Mouse (Mus musculus) right cerebral cortex, postnatal 36 days (tissue): ENCODE data around the gene 1500009C09Rik.

Source experiments
- DNase-seq, 2 experiments: peaks; one replicate each; pipeline ENCODE4 v3.0.0; 2022; ENCODE audit warnings: low spot score in 2 of 2, mixed read lengths in 1 of 2

Gene 1500009C09Rik

GRCm38 (mm10) chr15:82252097-82252496 is at the start of gene 1500009C09Rik:
Gene 1500009C09Rik, plus strand, starts transcription at chr15:82252397.
- DNase-seq = no peak

- no peak for DNase-seq
Measured at GRCm38 (mm10) chr15:82203090-82203489, 49.1 kb upstream of the 1500009C09Rik start.

GRCm38 (mm10) chr15:82203611-82204351 is 48.4 kb upstream of the 1500009C09Rik start:
- DNase-seq = no peak

- no peak for DNase-seq
Measured at GRCm38 (mm10) chr15:82204680-82205371, 47.4 kb upstream of the 1500009C09Rik start.

DNA sequence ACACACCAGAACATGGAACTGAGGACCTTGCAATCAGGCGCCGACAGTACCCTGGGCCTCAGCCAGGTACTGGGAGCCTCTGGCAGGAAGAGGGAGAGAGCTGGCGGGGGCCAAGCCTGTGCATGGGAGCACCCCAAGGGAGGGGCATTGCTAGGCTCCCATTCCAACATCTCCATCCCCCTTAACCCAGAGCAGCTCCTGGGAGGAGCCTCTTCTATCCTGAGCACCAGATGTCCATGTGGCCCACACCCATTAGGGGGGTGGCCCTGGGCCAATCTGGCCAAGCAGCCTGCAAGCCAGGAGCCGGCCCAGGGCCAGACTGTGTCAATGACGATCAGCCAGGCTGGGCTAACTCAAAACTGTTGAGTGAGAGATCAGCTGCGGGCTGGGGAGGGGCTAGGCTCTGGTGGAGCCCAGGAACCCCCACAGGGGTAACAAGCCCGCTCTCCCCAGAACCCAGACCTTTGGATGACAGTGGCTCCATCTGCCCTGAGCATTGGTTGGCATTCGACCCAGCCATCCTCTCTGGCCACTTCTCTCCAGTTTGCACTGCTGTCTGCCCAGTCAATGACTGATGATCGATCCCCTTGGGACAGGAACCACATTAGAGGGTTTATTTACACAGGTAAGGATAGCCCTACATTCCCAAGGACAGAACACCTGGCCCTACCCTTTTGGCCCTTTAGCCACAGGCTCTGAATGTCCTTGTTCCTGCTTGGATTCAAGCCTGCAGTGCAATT is 45.7 kb upstream of the 1500009C09Rik start:
- no peak for DNase-seq

DNA sequence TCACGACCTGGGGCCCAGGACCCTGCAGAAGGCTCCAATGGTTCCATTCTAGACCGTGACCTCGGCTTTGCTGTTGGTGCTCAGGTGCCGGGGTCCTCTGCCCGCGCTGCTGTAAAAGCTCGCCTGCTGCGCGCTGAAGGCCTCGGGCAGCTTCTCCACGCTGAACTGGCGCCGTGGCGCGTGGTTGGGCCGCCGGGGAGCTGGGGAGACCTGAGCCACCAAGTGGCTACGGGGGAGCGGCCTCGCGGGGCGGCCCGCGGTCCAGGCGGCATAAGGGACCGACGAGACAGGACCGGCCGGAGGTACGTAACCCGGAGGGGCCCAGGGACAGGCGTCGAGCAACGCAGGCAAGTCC is 45.1 kb upstream of the 1500009C09Rik start:
- DNase-seq = no peak

DNA sequence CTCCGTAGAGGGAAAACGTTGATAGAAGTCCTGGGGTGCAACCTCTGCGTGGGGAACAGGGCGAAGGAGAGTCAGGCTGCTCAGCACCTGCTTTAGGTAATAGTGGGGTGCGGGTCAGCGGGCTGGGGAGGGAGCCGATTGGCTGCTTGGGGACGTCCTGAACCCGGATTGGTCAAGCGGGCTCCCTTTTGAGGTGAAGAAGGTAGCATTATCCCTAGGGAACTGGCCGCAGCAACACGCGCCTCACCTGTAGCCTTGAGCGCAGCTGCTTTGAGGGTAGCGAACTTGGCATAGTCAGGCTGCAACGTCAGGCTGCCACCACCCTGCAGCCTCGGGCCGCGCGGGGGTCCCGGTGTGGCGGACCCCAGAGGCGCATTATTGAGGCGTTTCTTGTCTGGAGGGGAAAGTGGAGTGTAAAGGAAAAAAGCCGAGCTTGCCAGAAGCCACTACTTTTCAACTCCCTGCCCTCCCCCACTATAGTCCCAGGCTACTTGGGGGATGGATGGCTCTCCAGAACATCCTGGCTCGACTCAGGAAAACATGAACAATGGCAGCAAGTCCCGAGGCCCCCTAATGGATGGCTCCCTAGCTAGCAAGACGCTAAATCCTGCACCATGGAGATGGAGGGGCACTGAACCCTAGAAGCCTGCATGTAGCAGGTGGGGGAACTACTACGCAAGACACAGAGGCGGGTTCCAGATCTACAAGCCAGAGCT is 44.5 kb upstream of the 1500009C09Rik start:
- no peak for DNase-seq

DNA sequence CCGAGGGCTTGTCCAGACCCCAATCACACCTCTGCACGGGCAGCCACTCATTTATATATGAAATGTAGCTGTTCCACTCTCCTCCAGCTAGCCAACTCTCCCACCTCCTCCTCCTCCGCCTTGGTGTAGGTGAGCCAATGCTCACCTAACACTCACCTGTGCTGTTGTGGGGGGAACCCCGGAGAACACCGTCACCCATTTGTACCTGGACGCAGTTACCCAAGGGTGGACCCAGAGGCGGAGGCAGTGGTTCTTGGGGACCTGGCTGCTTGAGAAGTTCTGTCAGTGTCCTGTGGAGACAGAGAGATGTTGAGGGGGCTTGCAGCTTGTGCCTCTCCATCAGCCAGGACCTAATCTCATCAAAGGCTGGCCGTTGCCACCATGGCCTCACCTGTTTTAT is 43.9 kb upstream of the 1500009C09Rik start:
- no peak for DNase-seq

DNA sequence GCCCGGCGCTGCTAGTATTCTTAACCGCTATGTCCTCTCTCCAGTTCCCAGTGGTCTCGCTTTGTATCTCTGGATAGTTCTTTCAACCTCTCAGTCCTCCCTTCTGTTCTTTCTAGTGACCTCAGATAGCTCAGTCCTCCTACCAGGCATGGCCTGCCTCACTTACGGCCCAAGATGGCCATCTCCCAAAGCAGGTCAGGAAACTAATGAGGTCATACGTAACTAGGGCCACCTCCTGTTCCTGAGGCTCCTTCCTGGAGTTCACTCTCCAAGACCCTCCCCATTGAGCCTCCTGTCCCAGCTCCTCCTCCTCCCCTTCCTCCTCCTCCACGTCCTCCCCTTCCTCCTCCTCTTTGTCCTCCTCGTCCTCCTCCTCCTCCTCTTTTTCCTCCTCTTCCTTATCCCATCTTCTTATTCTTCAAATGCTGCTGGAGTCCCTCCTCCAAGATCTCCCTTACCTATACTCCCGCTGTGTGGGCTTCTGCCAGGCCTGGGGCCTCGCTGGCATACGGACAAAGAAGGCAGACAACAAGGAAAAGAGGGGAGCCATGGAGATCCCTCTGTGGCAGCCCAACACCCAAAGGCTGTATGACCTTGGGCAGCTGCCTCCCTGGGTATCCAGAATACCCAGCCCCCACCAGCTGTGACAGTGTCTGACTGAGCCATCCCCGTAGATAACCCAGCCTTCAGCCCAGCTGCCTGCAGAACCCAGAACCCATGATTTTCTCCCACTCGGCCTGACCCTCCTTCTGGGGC is 42.7 kb upstream of the 1500009C09Rik start:
- DNase-seq = no peak

DNA sequence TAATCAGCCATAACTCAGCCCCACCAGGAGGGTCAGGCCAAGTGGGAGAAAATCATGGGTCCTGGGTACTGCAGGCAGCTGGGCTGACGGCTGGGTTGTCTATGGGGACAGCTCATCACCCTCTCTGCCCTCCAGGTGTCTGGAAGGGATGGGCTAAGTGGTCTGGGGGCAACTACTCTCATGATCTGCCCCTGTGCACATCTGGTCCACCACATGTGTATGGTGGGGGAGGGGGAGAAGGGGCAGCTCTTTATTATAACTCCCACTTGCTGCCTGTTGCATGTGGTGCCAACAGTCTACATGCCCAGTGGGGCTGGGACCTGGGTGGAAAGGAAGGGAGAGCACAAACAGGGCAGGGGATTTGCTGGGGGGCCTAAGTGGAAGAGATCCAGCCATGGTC is 41.4 kb upstream of the 1500009C09Rik start:
- DNase-seq = no peak

- no peak for DNase-seq
Measured at GRCm38 (mm10) chr15:82211281-82211680, 40.9 kb upstream of the 1500009C09Rik start.

DNA sequence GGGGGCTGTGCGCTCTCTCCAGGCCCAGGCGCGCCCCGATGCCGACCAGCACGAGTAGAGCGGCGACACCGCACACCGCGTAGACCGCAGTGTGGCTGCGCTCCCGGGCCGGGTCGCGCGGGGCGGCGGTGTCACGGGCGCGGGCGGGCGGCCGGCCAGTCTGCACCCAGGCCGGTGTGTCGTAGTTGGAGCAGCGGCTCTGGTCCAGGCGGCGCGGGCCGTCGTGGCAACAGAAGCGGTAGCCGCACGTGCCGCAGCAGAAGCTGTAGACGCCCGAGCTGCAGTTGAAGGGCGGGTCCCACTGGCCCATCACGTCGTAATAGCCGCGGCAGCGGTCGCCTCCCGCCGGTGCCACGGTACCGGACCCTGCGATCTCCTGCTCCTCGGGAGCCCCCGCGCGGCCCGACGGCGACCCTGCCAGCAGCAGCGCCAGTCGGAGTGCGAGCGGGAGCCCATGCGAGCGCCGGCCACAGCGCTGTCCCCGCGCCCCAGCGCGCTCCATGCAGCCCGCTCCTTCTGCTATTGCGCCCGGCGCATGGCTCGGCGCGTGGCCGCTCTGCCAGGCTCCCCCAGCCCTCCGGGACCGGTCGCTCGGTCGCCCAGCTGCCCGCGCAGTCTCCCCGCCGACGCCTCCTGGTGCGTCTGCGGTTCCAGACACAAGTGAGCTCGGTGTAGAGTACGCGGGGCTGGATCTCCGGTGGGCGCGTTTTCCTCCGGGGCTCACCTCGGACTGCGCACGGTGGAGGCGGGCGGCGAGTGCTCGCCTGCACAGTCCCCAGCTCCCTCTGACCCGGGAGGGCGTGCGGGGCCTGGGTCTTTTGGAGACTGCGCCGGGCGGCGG is 40.1 kb upstream of the 1500009C09Rik start:
- DNase-seq = no peak

DNA sequence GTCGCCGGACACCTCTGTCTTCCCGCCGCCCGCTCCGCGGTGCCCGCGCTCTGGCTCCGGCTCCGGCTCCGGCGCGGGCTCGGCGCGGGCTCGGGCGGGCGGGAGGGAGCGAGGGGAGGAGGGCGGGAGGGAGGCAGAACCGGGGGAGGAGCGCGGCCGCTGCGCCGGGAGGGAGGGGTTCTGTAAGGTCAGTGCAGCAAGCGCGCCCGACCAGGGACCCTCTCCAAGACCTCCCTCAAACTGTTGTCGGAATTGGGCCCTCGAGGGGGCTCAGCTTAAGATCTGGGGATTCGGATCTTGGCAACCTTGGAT is 39.5 kb upstream of the 1500009C09Rik start, which contains the start of gene Shisa8:
TSS of gene Shisa8 (minus strand) at position 64 of the 312 bp plus-strand sequence.
- no peak for DNase-seq

DNA sequence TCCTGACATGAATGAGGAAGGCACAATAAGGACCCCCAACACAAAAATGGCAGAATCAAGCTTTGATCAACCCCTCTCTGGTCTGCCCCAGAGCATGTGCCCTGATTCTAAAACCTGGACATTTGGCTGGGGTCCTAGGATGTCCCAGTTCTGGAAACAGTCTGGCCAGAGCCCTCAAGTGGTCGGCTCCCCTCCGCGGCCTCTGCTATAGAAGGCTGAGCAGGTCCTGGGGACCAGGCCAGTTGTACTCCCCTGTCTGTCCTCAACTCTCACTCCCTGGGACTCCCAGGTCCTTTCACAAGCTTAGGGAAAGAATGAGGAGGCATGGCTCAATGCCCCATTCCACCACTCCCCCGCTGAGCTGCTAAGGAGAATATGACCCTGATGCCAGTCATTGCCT is 39.0 kb upstream of the 1500009C09Rik start:
- DNase-seq = no peak

- no peak for DNase-seq
Measured at GRCm38 (mm10) chr15:82215332-82216046, 36.7 kb upstream of the 1500009C09Rik start.

- DNase-seq = no peak
Measured at GRCm38 (mm10) chr15:82216142-82216827, 35.9 kb upstream of the 1500009C09Rik start.

GRCm38 (mm10) chr15:82217039-82217438 is 35.2 kb upstream of the 1500009C09Rik start:
- DNase-seq = no peak

DNA sequence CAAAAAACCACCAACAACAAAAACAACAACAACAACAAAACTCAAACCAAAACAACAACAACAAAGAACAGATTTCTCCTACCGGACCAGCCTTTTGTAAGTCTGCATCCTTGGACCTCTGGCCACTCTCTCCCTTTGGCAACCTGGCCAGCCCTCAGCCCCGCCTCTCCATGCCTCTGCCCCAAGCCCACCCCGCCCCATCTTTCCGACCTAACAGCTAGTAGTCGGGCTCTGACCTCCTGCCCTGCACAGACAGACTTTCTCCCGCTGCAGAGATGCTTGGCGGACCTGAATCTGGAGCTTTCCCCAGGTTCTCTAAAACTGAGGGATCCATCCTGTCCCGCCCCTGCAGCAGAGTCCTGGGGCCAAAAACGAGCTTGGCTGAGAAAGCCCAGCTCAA is 34.2 kb upstream of the 1500009C09Rik start:
- DNase-seq = no peak
